Mouse (Mus musculus): ENCODE data around the gene Neu3.
"Not testable (repeated sequence)": the region's sequence is repeated elsewhere in the genome, so short reads cannot be mapped to it uniquely, and the experiment has no call there.

DNA sequence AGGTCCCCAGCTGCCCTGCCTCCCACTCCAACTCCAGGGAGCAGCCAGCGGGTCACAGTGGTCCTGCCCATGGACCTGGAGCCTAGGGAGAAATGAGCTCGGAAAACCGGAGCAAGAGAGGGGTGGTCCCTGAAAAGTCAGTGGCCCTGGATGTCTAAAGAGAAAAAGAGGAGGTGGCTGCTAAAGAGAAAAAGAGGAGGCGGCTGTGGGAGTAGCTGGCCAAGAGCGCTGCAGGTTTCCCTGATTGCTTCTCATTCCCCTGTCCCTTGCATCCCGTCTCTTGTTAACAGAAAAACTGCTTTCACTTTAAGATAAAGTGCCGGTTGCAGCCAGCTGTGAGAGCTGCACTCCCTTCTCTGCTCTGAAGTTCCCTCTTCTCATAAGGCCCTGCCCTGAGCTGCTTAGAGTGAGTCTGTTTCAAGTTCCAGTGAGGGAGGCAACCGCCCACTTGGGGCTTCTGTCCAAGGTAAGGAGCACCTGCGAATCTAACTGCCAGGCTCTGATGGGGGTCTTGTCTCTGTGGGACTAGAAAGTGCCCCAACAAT lies 10.0 kb downstream of the Neu3 start:
- TF ChIP-seq CTCF, EP300 (IDR thresholded peaks at IDR 0.05; ENCODE audit: low read depth): not testable (repeated sequence)
